Mouse (Mus musculus) cerebellum, postnatal 36 days (tissue): Measurements from ENCODE around the gene Cklf.
A peak's percentile ranks its signal among the peaks of the same experiment; 100 is the strongest.
"Not testable (repeated sequence)": the region's sequence is repeated elsewhere in the genome, so short reads cannot be mapped to it uniquely, and the experiment has no call there.

ENCODE experiments used
- DNase-seq, 2 experiments: peaks; one replicate each; pipeline ENCODE4 v3.0.0; 2021 to 2022; ENCODE audit warnings: mixed read lengths in 2 of 2

The Cklf gene

DNA sequence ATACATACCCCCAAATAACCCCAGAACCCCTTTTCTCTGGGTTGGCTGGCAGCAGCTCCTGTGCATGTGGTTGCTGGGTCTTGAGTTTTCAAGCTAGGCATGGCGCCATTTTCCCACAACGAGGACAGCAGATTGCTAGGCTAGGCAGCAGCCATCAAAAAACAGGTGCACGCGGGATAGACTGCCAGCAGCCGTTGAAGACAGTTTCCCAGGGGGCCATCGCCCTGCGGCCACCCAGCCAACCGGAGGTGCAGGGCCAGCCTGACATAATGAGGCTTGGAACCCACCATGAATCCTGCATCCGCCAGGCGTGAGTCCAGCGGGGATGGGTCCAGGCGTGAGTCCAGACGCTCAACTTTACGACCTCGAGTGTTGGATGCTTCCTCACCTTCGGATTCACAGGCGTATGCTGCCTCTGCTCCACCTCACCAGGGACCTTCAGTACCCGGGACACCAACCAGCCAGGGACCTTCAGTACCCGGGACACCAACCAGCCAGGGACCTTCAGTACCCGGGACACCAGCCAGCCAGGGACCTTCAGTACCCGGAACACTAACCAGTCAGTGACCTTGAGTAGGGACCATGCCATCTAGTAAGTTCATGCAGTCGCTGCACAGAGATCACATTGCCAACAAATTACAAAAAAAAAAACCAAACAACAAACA, 13.7 kb downstream of the Cklf start:
- DNase-seq: not testable (repeated sequence)

DNA sequence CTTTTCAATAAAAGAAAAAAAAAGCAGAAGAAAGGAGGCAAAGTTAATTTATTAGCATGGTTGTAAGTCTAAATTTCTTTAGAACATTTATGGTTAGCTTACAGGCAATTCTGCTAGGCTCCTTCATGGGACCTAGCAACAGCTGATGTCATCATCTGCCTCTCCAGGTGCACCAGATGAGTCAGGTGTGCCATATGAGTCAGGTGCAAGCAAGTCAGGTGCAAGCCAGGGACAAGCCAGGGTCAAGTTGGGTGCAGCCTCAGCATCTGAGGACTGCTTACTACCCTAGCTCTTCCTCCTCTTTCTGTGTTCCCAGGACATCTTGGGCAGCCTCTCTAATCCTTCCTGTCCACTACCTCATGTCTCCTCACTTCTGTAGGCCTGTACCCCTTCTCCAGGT, 17.7 kb downstream of the Cklf start:
- no peak for DNase-seq

DNA sequence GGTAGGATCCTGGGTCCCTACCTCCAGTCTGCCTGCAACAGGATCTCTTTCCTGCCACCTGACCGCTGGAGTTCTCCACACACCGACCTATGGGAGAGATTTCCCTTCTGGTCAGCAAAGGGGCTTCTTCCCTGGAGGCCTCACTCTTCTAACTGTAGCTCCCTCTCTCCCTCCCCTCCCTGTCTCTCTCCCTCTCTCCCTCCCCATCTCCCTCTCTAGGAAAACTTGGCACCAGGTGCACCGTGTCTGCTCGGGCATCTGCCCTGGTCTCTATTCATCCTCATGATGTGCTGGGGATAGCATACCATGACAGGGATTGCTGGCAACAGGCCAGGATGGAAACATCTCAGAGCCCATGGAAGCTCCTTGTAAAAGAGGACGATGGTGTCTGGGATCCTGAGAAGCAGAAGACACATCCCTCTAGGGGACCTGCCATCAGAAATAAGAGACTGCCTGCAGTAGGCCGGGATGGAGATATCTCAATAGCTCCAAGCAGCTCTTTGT, 18.3 kb downstream of the Cklf start:
- no peak for DNase-seq

DNA sequence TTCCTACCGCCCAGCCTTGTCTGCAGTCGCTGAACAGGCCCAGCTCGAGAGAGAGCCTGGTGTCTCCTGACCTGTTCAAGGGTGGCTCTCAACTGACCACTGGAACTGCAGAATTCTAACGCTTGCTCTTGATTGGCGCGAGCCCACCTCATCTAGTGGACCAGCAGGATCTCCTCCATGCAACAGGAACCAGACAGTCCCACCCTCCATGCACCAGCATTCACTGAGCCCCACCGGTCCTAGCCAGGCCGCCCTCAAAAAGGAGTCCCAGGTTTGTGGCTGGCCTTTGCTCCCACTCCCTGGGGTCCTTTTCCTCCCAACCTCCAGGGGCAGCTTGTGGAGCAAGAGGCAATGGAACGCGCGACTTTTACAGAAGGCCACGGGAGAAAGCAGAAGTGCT, 42.4 kb downstream of the Cklf start, which contains the start of gene Cmtm2a:
TSS of gene Cmtm2a (minus strand) at position 101 of the 400 bp plus-strand sequence.
- DNase-seq: not testable (repeated sequence)

- no peak for DNase-seq
These were observed 43.7 kb downstream of the Cklf start for GRCm38 (mm10) chr8:104294396-104294795.

DNA sequence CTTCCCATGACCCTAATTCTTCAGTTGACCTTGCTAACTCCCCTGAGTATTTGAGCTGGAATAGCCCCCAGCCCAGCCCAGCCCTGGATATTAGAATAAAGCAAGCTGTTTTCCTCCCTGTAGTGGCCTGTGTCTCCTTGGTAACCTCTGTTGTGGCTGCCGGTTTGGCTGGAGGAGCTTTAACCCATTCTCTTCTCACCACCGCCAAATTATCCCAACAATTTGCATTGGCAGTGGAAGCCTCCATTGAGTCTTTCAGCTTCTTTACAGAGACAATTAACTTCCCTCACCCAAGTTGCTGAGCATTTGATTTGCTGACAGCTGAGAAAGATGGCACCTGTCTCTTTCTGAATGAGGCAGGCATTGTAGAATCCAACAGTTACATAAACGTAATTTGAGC, 50.9 kb downstream of the Cklf start:
- not testable (repeated sequence) for DNase-seq

GRCm38 (mm10) chr8:104302536-104302935, 51.9 kb downstream of the Cklf start:
- DNase-seq: not testable (repeated sequence)

DNA sequence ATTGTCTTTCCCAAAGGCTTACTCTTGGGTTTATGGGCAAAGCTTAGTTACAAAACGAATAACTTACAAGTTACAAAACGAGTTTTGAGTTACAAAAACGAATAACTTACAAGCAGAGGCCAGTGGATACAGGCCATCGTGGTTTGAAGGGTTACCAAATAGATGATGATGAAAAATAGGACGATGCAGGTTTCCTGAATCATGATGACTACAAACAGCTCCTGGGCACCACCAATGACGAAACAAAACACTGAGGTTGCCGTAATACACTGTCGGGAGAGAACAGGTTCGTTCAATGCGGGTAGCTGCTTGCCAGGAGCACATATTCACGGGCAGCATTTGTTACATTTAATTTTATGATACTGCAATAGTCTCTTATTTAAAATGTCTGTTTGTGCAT, 54.3 kb downstream of the Cklf start:
- no peak for DNase-seq

- DNase-seq: not testable (repeated sequence)
These were observed 57.7 kb downstream of the Cklf start for GRCm38 (mm10) chr8:104308341-104308740.

DNA sequence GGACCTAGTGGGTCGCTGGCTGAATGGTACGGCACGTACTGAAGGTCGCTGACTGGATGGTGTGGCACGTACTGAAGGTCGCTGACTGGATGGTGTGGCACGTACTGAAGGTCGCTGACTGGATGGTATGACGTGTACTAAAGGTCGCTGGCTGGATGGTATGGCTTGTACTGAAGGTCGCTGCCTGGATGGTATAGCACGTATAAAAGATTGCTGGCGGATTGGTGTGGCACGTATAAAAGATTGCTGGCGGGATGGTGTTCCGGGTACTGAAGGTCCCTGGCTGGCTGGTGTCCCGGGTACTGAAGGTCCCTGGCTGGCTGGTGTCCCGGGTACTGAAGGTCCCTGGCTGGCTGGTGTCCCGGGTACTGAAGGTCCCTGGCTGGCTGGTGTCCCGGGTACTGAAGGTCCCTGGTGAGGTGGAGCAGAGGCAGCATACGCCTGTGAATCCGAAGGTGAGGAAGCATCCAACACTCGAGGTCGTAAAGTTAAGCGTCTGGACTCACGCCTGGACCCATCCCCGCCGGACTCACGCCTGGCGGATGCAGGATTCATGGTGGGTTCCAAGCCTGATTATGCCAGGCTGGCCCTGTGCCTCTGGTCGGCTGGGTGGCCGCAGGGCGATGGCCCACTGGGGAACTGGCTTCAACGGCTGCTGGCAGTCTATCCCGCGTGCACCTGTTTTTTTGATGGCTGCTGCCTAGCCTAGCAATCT, 58.9 kb downstream of the Cklf start, which contains the start of the genes Gm45711 and Cmtm1:
TSS of gene Gm45711 (minus strand) at position 641 of the 715 bp plus-strand sequence.
TSS of gene Cmtm1 (minus strand) at position 705 of the 715 bp plus-strand sequence.
- DNase-seq: peak; percentile 25 to 29

GRCm38 (mm10) chr8:104312023-104312422, 61.4 kb downstream of the Cklf start:
- DNase-seq: not testable (repeated sequence)

DNA sequence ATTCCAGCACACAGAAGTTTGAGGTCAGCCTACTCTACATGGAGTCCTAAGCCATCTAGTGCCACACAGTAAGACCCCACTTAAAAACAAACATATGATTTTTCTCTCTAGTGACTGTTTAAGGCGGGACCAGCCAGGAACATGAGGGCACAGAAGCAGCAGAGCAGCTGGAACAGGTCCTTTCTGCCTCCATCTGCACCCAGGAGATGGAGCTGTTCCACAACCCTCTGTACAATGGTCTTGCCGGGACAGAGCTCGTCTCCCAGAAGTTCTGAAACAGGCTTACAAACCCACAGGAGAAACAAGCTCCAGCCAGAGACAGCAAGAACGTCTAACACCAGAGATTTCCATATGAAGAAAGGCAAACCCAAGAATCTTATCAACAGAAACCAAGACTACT, 62.6 kb downstream of the Cklf start:
- no peak for DNase-seq
